In genomic region chr5:120698801-120699391, GRCm38 (mm10) we compare ENCODE assay signal across 10 mouse cellular contexts. TPM values are rescaled to one million over a fixed set of nuclear protein-coding genes. Genes with fewer than 3 reads are reported as not detected.
DNase-seq lines count a peak whose midpoint lies in the region; ATAC-seq and TF ChIP-seq lines count a peak whose summit lies in the region.
"Had no signal": no experiment of that assay in that cellular context is flagged by ENCODE, and none has a peak within 500 bp of the region (broad histone marks: within the 10 kb centered on the region; RNA-seq: fewer than 3 reads in every experiment).

No protein-coding gene starts in this region.

- no peaks in the 10 kb centered on the region for H3K36me3 ChIP-seq in stomach, embryonic 15.5 days
- no peaks in the 10 kb centered on the region for H3K36me3 ChIP-seq in stomach, postnatal 0 days (ENCODE audit: control insufficient read depth, insufficient read depth, low read length)
- H3K36me3 ChIP-seq: liver, embryonic 15.5 days had no signal

- no peaks in the 10 kb centered on the region for H3K9me3 ChIP-seq in stomach, embryonic 15.5 days
- H3K9me3 ChIP-seq in stomach, postnatal 0 days (ENCODE audit: control insufficient read depth, low read length): no peaks in the 10 kb centered on the region
- H3K9me3 ChIP-seq: liver, embryonic 15.5 days had no signal

- no peak overlapping the region for H3K4me2 ChIP-seq in stomach, embryonic 15.5 days
- H3K4me2 ChIP-seq in stomach, postnatal 0 days (replicated peaks; ENCODE audit: low read depth): no peak overlapping the region
- H3K4me2 ChIP-seq: liver, embryonic 15.5 days had no signal

- no peak overlapping the region for H3K9ac ChIP-seq in stomach, embryonic 15.5 days
- H3K9ac ChIP-seq in stomach, postnatal 0 days (ENCODE audit: low read length): no peak overlapping the region
- H3K9ac ChIP-seq: liver, embryonic 15.5 days had no signal

- H3K27ac ChIP-seq in stomach, embryonic 15.5 days: no peak overlapping the region
- no peak overlapping the region for H3K27ac ChIP-seq in stomach, postnatal 0 days (replicated peaks)
- H3K27ac ChIP-seq: liver, embryonic 15.5 days had no signal

- H3K27me3 ChIP-seq in stomach, embryonic 15.5 days (replicated peaks): peaks cover 38% of the 10 kb centered on the region
- H3K27me3 ChIP-seq in stomach, postnatal 0 days (ENCODE audit: control insufficient read depth, insufficient read depth, low read length): no peaks in the 10 kb centered on the region

- no peaks in the 10 kb centered on the region for H3K4me1 ChIP-seq in stomach, embryonic 15.5 days
- H3K4me1 ChIP-seq in stomach, postnatal 0 days (replicated peaks; ENCODE audit: control insufficient read depth, insufficient read depth): no peaks in the 10 kb centered on the region

- ATAC-seq in frontal cortex, adult (ENCODE audit: low TSS enrichment): peak; percentile 43
- ATAC-seq in stomach, embryonic 15.5 days (ENCODE audit: insufficient read depth, low FRiP score, low read depth): 0 out of 2 replicates have a peak, but pooled peaks have one; percentile 29
- ATAC-seq in stomach, postnatal 0 days (ENCODE audit: low FRiP score, low TSS enrichment): no peak

- WGBS in stomach, embryonic 15.5 days: 55% methylated on average over 16 of the region's 16 CpGs
- WGBS in stomach, postnatal 0 days: 47% methylated on average over 16 of the region's 16 CpGs

- TF ChIP-seq CTCF in stomach, postnatal 0 days (IDR thresholded peaks at IDR 0.05; ENCODE audit: low read depth): no peak

- no peak overlapping the region for H3K4me3 ChIP-seq in stomach, embryonic 15.5 days (replicated peaks)
- H3K4me3 ChIP-seq in stomach, postnatal 0 days (ENCODE audit: low read depth, low read length): no peak overlapping the region
- H3K4me3 ChIP-seq: liver, embryonic 15.5 days had no signal

- DNase-seq in frontal cortex, adult 2 months (ENCODE audit: extremely low spot score in 1 of 2, low spot score in 1 of 2): no peak
- no peak for DNase-seq in stomach, postnatal 0 days (ENCODE audit: low spot score)
- peak; percentile 58 to 68 for DNase-seq in layer of hippocampus, adult 8-10 months (ENCODE audit: low spot score in 2 of 2)
- no peak for DNase-seq in urinary bladder, postnatal 36 days (ENCODE audit: low spot score in 2 of 2)
- no peak for DNase-seq in kidney, adult 18-20 months
- DNase-seq in frontal cortex, postnatal 14 days (ENCODE audit: low spot score in 2 of 2): no peak

- no peak for TF ChIP-seq EP300 in stomach, postnatal 0 days (optimal IDR thresholded peaks at IDR 0.05)

RNA-seq across cellular contexts. Expression of gene Dtx1, which starts 12.8 kb away (rescaled TPM):
- 93.3 and 99.3 TPM in 2 replicates for polyA plus RNA-seq in frontal cortex, adult 2 months (2012; rRNA removed)
- polyA plus RNA-seq in stomach, embryonic 15.5 days (2015; fragmentation: Nextera tagmentation; extraction: Ambion mirVana): 5.2 and 5.6 TPM in 2 replicates
- 2.0 and 3.1 TPM in 2 replicates for polyA plus RNA-seq in stomach, postnatal 0 days (2015; fragmentation: Nextera tagmentation; extraction: Ambion mirVana)
- 10 to 100 TPM; 62.9 to 71.1 (median 66.9) TPM for total RNA-seq in layer of hippocampus, adult 8-10 months (2022)

RNA-seq across cellular contexts. Expression of gene Rasal1, which starts 50.3 kb away (rescaled TPM):
- 63.8 and 71.7 TPM in 2 replicates for polyA plus RNA-seq in frontal cortex, adult 2 months (2012; rRNA removed)
- polyA plus RNA-seq in stomach, embryonic 15.5 days (2015; fragmentation: Nextera tagmentation; extraction: Ambion mirVana): 0.34 and 0.54 TPM in 2 replicates
- polyA plus RNA-seq in stomach, postnatal 0 days (2015; fragmentation: Nextera tagmentation; extraction: Ambion mirVana): 0.08 and 0.44 TPM in 2 replicates
- 100 to 1,000 TPM in 2 of 4 experiments, 10 to 100 TPM in 2; 84.4 to 112 (median 96.9) TPM for total RNA-seq in layer of hippocampus, adult 8-10 months (2022)
- polyA plus RNA-seq: heart, embryonic 14.5 days had no signal

RNA-seq across cellular contexts. Expression of gene Oas2, which starts 50.8 kb away (rescaled TPM):
- polyA plus RNA-seq in frontal cortex, adult 2 months (2012; rRNA removed): 0.86 and 0.96 TPM in 2 replicates
- polyA plus RNA-seq in stomach, embryonic 15.5 days (2015; fragmentation: Nextera tagmentation; extraction: Ambion mirVana): 0.46 and 0.51 TPM in 2 replicates
- 0.59 and 0.74 TPM in 2 replicates for polyA plus RNA-seq in stomach, postnatal 0 days (2015; fragmentation: Nextera tagmentation; extraction: Ambion mirVana)
- under 1 TPM; 0.12 to 0.65 (median 0.40) TPM for total RNA-seq in layer of hippocampus, adult 8-10 months (2022)

Comparison
In these comparisons a context has a peak if more than half of its experiments do, and no peak if none do; other contexts are left out.
1. DNase-seq: peak in layer of hippocampus, adult 8-10 months (2 of 2); none in frontal cortex, adult 2 months (0 of 2), stomach, postnatal 0 days (single experiment), urinary bladder, postnatal 36 days (0 of 2), kidney, adult 18-20 months (single experiment) and frontal cortex, postnatal 14 days (0 of 2).
2. RNA of gene Dtx1, which starts 12.8 kb away (polyA plus RNA-seq): 93.3 to 99.3 TPM in frontal cortex, adult 2 months; 5.2 to 5.6 TPM in stomach, embryonic 15.5 days and 2.0 to 3.1 TPM in stomach, postnatal 0 days; every median in the first group is over 10 times any median in the second.
3. RNA of gene Rasal1, which starts 50.3 kb away (polyA plus RNA-seq): 63.8 to 71.7 TPM in frontal cortex, adult 2 months; 0.34 to 0.54 TPM in stomach, embryonic 15.5 days and 0.08 to 0.44 TPM in stomach, postnatal 0 days; every median in the first group is over 10 times any median in the second.